Mouse (Mus musculus) c-Kit-positive CD71-positive TER-119-negative erythroid progenitor cells, embryonic 14.5 days (primary cell): ENCODE measurements at regions not wholly inside any gene's neighbourhood (a gene's known extent, or its start where the extent isn't known, plus 50 kb on each side); places are given as distances from the start of the nearest gene placed in this dataset.

Experiments used
- DNase-seq: peaks from one replicate; pipeline ENCODE4 v3.0.0-alpha.2; 2013; ENCODE audit warnings: low read depth

GRCm38 (mm10) chr5:75346836-75347773, 195.0 kb downstream of the Pdgfra start:
- no peak for DNase-seq

GRCm38 (mm10) chr5:75347774-75348116, 195.7 kb downstream of the Pdgfra start:
- no peak for DNase-seq

GRCm38 (mm10) chr5:75355266-75355665, 203.2 kb downstream of the Pdgfra start:
- DNase-seq: no peak

GRCm38 (mm10) chr5:75358869-75359268, 206.8 kb downstream of the Pdgfra start:
- no peak for DNase-seq

GRCm38 (mm10) chr5:75363832-75364231, 210.9 kb upstream of the Kit start:
- DNase-seq: no peak

GRCm38 (mm10) chr5:75367282-75367681, 207.4 kb upstream of the Kit start:
- DNase-seq: no peak

GRCm38 (mm10) chr5:75368691-75369090, 206.0 kb upstream of the Kit start:
- DNase-seq: no peak

GRCm38 (mm10) chr5:75372849-75373248, 201.9 kb upstream of the Kit start:
- no peak for DNase-seq

DNA sequence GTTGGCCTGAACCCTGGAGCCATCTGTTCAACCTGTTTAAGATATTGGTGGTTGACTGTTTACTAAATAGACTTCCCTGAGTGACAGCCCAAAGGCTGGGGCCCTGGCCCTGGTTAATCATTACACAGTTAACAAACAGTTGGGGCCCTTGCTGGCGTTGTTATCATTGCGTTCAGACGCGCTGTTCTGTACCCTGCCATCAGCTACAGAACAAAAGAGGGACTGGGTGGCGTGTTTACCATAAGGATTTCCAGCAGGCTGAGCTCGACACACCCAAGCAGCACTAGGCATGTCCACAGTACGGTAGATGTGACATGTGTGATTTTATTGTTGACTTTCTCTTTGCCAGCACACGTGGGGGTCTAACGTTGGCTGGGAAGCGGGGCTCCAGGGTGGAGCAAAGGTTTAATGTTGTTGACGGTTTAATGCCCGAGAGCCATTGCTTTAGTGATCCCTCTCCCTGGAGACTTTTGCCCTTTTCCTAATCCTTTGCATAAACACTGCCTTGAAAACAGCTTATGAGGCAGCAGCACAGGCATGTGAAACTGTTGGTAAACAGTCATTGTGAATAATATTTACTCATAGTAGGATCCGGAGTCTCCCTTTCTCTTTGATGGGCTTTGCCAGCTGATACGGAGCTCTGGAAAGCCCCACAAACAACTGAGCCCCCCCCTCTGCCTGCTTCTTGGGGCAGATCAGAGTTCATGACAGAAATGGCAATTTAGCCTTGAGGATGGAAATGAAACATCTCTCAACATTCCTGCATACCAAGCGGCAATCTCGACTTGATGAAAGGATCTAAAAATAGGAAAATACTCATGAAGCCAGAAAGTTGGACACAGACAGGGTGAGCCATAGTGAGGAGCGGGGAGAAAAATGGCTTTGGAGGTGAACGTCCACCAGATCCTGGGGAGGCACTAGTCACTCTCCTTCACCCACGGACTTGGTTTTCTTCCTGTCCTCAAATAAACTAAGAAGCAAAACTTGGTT, 197.1 kb upstream of the Kit start:
- peak; percentile 73 for DNase-seq

DNA sequence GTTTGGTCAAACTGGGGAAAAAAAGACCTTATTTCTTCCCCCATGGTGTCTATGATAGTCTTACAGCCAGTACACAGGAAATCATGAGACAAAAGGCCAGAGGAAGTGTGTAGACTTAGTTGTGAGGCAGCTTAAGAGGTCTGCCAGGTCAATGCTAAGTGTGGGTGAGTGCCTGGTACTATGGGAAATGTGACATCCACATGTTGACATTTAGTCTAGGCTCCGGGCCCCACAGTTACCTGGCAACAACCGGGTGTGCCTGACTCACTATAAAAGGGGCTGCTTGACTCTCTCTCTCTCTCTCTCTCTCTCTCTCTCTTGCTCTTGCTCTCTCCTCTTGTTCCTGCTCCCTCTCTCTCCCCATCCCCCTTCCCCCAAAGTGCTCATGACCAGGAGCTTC, 196.1 kb upstream of the Kit start:
- DNase-seq: no peak

GRCm38 (mm10) chr5:75380340-75380739, 194.4 kb upstream of the Kit start:
- no peak for DNase-seq

DNA sequence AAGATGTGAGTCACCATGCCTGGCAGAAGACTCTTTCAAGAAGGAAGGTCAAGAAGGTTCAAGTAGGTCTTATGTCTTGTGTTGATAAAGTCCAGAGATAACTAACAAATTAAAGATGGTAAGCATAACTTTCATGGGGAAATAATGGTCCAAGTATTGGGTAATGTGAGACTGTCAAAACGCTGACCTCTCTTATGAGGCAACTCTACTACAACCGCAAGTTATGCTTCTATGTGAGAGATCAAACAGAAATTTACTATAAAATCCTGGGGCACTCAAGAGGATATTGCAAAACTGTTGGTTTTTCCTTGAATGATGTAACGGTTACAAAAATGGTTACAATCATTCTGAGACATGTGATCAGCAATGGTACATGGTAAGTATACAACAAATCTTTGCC, 192.6 kb upstream of the Kit start:
- DNase-seq: no peak

- DNase-seq: no peak
Measured at GRCm38 (mm10) chr5:75387886-75388454, 186.7 kb upstream of the Kit start.

DNA sequence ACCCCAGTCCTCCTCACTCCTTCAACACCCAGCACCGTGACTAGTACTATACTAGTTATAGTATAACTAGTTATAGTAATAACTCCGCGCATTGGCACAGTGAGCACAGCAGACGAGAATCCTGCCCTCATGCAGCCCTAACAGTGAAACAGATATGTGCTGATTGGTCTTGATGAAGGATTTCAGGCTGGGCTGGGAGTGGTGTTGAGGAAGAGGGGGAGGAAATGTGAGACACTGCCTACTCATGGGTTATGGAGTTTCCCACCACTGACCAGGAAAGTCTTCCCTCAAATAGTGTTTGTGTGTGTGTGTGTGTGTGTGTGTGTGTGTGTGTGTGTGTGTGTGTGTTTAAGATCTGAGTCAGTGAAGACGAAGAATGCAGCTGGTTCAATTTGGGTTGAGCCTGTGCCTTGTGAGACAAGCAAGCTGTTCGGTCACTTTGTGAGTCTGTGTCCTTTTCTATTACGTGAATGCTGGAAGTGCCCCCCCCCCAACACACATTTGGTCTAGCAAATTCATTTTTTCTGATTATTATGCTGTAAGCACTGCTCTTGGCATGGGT, 185.9 kb upstream of the Kit start:
- DNase-seq: no peak

GRCm38 (mm10) chr5:75389433-75389971, 185.2 kb upstream of the Kit start:
- no peak for DNase-seq

DNA sequence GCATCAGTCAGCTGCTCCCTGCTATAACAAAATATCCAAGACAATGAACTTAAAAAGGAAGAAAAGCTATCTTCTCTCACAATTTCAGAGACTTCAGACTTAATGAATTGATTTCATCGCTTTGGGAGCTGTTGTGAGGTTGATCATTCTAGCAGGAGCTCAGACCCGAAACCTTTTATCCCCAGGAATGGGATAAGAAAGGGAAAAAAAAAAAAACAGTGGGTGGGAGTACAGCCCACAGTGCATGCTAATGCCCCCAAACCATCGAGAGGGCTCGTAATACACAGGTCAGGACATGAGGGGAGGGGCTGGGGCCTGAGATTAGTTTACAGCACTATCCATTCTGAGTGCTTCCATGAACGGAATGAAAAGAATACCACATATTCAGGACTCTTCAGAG, 175.9 kb upstream of the Kit start:
- no peak for DNase-seq

GRCm38 (mm10) chr5:75401734-75402133, 173.0 kb upstream of the Kit start:
- no peak for DNase-seq

GRCm38 (mm10) chr5:75402631-75403030, 172.1 kb upstream of the Kit start:
- DNase-seq: no peak

DNA sequence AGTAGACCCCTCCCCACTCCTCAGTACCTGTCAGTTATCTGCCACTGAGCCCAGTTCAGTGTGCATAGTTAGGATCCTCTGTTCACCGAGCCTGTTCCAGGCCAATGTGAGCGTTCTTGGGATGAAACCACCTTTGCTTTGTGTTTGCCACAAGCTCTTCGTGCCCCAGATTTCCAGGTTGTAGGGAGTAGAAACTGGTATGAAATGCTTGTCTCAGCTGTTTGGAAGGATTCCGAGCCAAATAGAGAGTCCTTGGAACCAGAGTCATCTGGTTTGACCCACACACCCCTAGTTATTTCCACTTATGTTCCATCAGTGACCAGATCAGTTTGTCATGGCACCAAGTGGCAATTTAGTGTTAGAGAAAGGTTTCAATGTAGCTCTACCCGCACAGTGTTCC, 171.2 kb upstream of the Kit start:
- DNase-seq: no peak

DNA sequence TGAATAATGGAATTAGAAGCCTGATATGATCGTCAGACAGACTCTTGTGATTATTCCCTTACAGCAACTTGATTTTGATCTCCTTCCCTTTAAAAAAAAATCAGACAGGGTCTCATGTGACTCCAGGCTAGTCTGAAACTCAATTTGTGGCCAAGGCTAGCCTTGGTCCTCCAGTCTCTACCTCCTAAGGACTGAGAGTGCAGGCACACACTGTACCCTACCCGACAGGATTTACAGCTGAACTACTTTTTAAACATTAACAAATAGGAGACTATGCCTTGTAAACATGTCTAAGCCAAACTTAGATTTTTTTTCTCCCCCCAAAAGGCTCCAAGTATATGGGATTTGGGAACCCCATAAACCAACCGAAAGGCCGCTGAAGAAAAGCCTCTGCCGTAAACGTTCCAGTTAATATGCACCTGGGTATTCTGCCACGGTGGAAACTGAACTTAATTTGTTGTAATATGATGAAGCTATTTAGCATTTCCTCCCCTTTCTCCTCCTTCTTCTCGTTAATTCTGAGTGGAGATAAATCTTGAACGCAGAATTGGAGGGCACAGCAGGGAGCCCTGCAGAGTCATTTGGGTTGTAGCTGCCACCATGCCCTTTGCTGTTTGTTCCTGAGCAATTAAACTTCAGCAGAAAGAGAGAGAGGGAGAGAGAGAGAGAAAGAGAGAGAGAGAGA, 170.0 kb upstream of the Kit start:
- DNase-seq: no peak

GRCm38 (mm10) chr5:75405496-75405895, 169.2 kb upstream of the Kit start:
- DNase-seq: no peak
